Mouse (Mus musculus) CH12.LX (cell line): ENCODE measurements at regions not wholly inside any gene's neighbourhood (a gene's known extent, or its start where the extent isn't known, plus 50 kb on each side); places are given as distances from the start of the nearest gene placed in this dataset.
"Not testable (repeated sequence)": the region's sequence is repeated elsewhere in the genome, so short reads cannot be mapped to it uniquely, and the experiment has no call there.

Experiments used
- DNase-seq: peaks from one replicate; pipeline ENCODE4 v3.0.0-alpha.2; 2013; ENCODE audit errors: extremely low read depth
- H3K27ac ChIP-seq: 2 replicates; pipeline ENCODE4 v1.5.1; 2012; ENCODE audit warnings: low read depth, mild to moderate bottlenecking, control low read depth, moderate library complexity; ENCODE audit not compliant: insufficient read depth
- H3K27me3 ChIP-seq: replicated peaks from 2 replicates; pipeline ENCODE3; 2012; ENCODE audit warnings: inconsistent platforms
- H3K36me3 ChIP-seq, 2 experiments: replicated peaks in 1 of 2; 2 replicates each; pipeline versions ENCODE3 to v1.6.1; 2012; ENCODE audit warnings: inconsistent platforms in 1 of 2, low read length in 1 of 2, mild to moderate bottlenecking in 1 of 2, mixed read lengths in 1 of 2, moderate library complexity in 1 of 2; ENCODE audit not compliant: control insufficient read depth in 1 of 2, insufficient read depth in 1 of 2
- H3K4me1 ChIP-seq, 2 experiments: 2 replicates each; pipeline ENCODE4 v1.6.1; 2012; ENCODE audit warnings: inconsistent platforms in 1 of 2, moderate library complexity in 1 of 2; ENCODE audit not compliant: insufficient read depth in 2 of 2, control insufficient read depth in 1 of 2
- H3K4me2 ChIP-seq: 2 replicates; pipeline ENCODE4 v1.6.1; 2012; ENCODE audit warnings: low read depth, mild to moderate bottlenecking, control low read depth; ENCODE audit not compliant: poor library complexity, insufficient read depth, severe bottlenecking
- H3K4me3 ChIP-seq, 3 experiments: fragments of 150-350 bp in 1 of 3; sonication (generic) in 1 of 3; replicated peaks in 1 of 3; 2 replicates each; pipeline versions ENCODE3 to v1.5.1; 2011 to 2012; ENCODE audit warnings: low read depth in 2 of 3, low read length in 2 of 3, mild to moderate bottlenecking in 2 of 3, moderate library complexity in 2 of 3, control low read depth in 1 of 3, improper control_type of control experiment in 1 of 3, inconsistent platforms in 1 of 3, mixed read lengths in 1 of 3; ENCODE audit not compliant: poor library complexity in 1 of 3
- H3K79me2 ChIP-seq: replicated peaks from 2 replicates; pipeline ENCODE4 v1.6.1; 2012; ENCODE audit warnings: mild to moderate bottlenecking, moderate library complexity; ENCODE audit not compliant: control insufficient read depth, poor library complexity, insufficient read depth, severe bottlenecking; ENCODE audit errors: extremely low read depth
- H3K9ac ChIP-seq: 2 replicates; pipeline ENCODE4 v1.6.1; 2012; ENCODE audit warnings: low read depth, mild to moderate bottlenecking, control low read depth, moderate library complexity; ENCODE audit not compliant: insufficient read depth
- H3K9me3 ChIP-seq: replicated peaks from 2 replicates; pipeline ENCODE3; 2012; ENCODE audit warnings: low read length, inconsistent platforms, mixed read lengths
- BHLHE40 ChIP-seq: IDR thresholded peaks from 2 replicates; pipeline ENCODE4 v1.6.1; 2011; ENCODE audit warnings: mild to moderate bottlenecking, low read depth, low read length, improper control_type of control experiment
- CHD2 ChIP-seq: IDR thresholded peaks from 2 replicates; pipeline ENCODE4 v1.6.1; 2011; ENCODE audit warnings: low read length, improper control_type of control experiment
- CTCF ChIP-seq, 2 experiments: IDR thresholded peaks in 1 of 2; conservative IDR thresholded peaks in 1 of 2; 2 replicates each; pipeline ENCODE4 v1.5.1; 2011 to 2012; ENCODE audit warnings: low read depth in 2 of 2, low read length in 2 of 2, improper control_type of control experiment in 1 of 2, inconsistent platforms in 1 of 2, mild to moderate bottlenecking in 1 of 2, moderate library complexity in 1 of 2
- E2F4 ChIP-seq: IDR thresholded peaks from 2 replicates; pipeline ENCODE4 v1.6.1; 2011; ENCODE audit warnings: low read depth, low read length, improper control_type of control experiment; ENCODE audit not compliant: insufficient replicate concordance
- ELF1 ChIP-seq: IDR thresholded peaks from 2 replicates; pipeline ENCODE4 v1.6.1; 2014; ENCODE audit warnings: low read depth, mild to moderate bottlenecking, inconsistent platforms, low read length, improper control_type of control experiment
- ETS1 ChIP-seq: conservative IDR thresholded peaks from 2 replicates; pipeline ENCODE4 v1.6.1; 2012; ENCODE audit warnings: low read depth, mild to moderate bottlenecking, inconsistent platforms, low read length, improper control_type of control experiment, moderate library complexity
- GABPA ChIP-seq: IDR thresholded peaks from 2 replicates; pipeline ENCODE4 v1.6.1; 2012; ENCODE audit warnings: low read depth, low read length, improper control_type of control experiment, inconsistent platforms; ENCODE audit not compliant: insufficient replicate concordance
- MAX ChIP-seq: IDR thresholded peaks from 2 replicates; pipeline ENCODE4 v1.6.1; 2011; ENCODE audit warnings: low read length, improper control_type of control experiment
- MAZ ChIP-seq: IDR thresholded peaks from 2 replicates; pipeline ENCODE4 v1.6.1; 2012; ENCODE audit warnings: low read depth, mild to moderate bottlenecking, inconsistent platforms, low read length, improper control_type of control experiment, moderate library complexity
- MEF2A ChIP-seq: IDR thresholded peaks from 2 replicates; pipeline ENCODE4 v1.6.1; 2014; ENCODE audit warnings: low read depth, mild to moderate bottlenecking, inconsistent platforms, low read length, improper control_type of control experiment, borderline replicate concordance
- MXI1 ChIP-seq: IDR thresholded peaks from 2 replicates; pipeline ENCODE4 v1.6.1; 2011; ENCODE audit warnings: mild to moderate bottlenecking, low read depth, low read length, improper control_type of control experiment
- MYC ChIP-seq: IDR thresholded peaks from 2 replicates; pipeline ENCODE4 v1.6.1; 2011; ENCODE audit warnings: low read depth, mild to moderate bottlenecking, improper control_type of control experiment, low read length
- NELFE ChIP-seq: IDR thresholded peaks from 2 replicates; pipeline ENCODE4 v1.6.1; 2011; ENCODE audit warnings: low read depth, low read length, improper control_type of control experiment
- NRF1 ChIP-seq: IDR thresholded peaks from 2 replicates; pipeline ENCODE4 v1.6.1; 2014; ENCODE audit warnings: low read depth, mild to moderate bottlenecking, inconsistent platforms, low read length, improper control_type of control experiment, moderate library complexity
- PAX5 ChIP-seq: IDR thresholded peaks from 2 replicates; pipeline ENCODE4 v1.6.1; 2012; ENCODE audit warnings: low read length, inconsistent platforms, mixed read lengths
- POLR2A ChIP-seq: IDR thresholded peaks from 2 replicates; pipeline ENCODE4 v1.6.1; 2011; ENCODE audit warnings: low read depth, mild to moderate bottlenecking, improper control_type of control experiment, low read length
- RCOR1 ChIP-seq: conservative IDR thresholded peaks from 2 replicates; pipeline ENCODE4 v1.6.1; 2012; ENCODE audit warnings: low read depth, mild to moderate bottlenecking, inconsistent platforms, low read length, improper control_type of control experiment
- TBP ChIP-seq: conservative IDR thresholded peaks from 2 replicates; pipeline ENCODE4 v1.6.1; 2011; ENCODE audit warnings: low read depth, low read length, improper control_type of control experiment
- TCF12 ChIP-seq: IDR thresholded peaks from 2 replicates; pipeline ENCODE4 v1.6.1; 2014; ENCODE audit warnings: low read depth, mild to moderate bottlenecking, inconsistent platforms, low read length, improper control_type of control experiment
- UBTF ChIP-seq: IDR thresholded peaks from 2 replicates; pipeline ENCODE4 v1.6.1; 2012; ENCODE audit warnings: low read depth, mild to moderate bottlenecking, inconsistent platforms, low read length, improper control_type of control experiment, moderate library complexity
- USF1 ChIP-seq: IDR thresholded peaks from 2 replicates; pipeline ENCODE4 v1.6.1; 2014; ENCODE audit warnings: low read depth, mild to moderate bottlenecking, inconsistent platforms, low read length, improper control_type of control experiment
- USF2 ChIP-seq: conservative IDR thresholded peaks from 2 replicates; pipeline ENCODE4 v1.6.1; 2011; ENCODE audit warnings: low read depth, low read length, improper control_type of control experiment
- ZC3H11A ChIP-seq: IDR thresholded peaks from 2 replicates; pipeline ENCODE4 v1.6.1; 2012; ENCODE audit warnings: low read depth, mild to moderate bottlenecking, inconsistent platforms, low read length, improper control_type of control experiment
- ZKSCAN1 ChIP-seq: IDR thresholded peaks from 2 replicates; pipeline ENCODE4 v1.6.1; 2012; ENCODE audit warnings: low read depth, inconsistent platforms, low read length, improper control_type of control experiment, borderline replicate concordance
- ZMIZ1 ChIP-seq: IDR thresholded peaks from 2 replicates; pipeline ENCODE4 v1.6.1; 2012; ENCODE audit warnings: low read depth, mild to moderate bottlenecking, inconsistent platforms, low read length, improper control_type of control experiment
- dilution Hi-C: fragments of 300-500 bp; cut with MboI; formaldehyde crosslinking; loops from 2 replicates; pipeline ENCODE4 v1.14.3; 2020; ENCODE audit warnings: low sequenced_read_pairs; ENCODE audit not compliant: extremely low pct_unique_long_range_greater_than_20kb, extremely low pct_ligation_motif_present
- in situ Hi-C: fragments of 300-500 bp; cut with MboI; formaldehyde crosslinking; loops from 3 replicates; pipeline ENCODE4 v1.14.3; 2019; ENCODE audit warnings: low sequenced_read_pairs, low pct_ligation_motif_present, low pct_unique_long_range_greater_than_20kb, mixed read lengths

DNA sequence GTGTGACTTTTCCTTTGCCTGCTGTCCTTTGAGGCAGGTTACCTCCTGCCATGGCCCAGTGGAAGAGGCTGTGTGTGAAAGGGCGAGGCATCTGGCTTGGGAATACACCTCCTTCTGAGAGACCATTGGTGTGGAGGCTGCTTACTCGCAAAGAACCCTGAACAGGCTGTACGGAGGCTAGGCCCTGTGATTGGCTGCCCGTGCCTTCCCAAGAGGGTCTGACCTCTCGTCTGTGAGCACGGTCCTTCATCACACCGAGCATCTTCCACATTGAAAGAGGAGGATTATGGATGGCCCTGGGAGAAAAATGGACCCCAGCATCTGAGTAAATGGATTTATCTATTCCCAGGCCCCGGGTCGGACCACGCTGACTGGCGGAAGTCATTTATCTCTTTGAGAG is 152.9 kb downstream of the Melk start:
- H3K4me3 ChIP-seq = no peak overlapping the region
- H3K4me2 ChIP-seq = no peak overlapping the region
- DNase-seq = no peak
- peaks cover 8% of the 10 kb centered on the region for H3K9me3 ChIP-seq
- in situ Hi-C loops = no loop called here
- no peak overlapping the region for H3K27ac ChIP-seq
- H3K4me1 ChIP-seq = peaks cover 3 to 7% of the 10 kb centered on the region in 2 experiments; a peak in 1 of 4 replicates
- TF ChIP-seq ELF1 = no peak
- no peak for TF ChIP-seq MXI1
- TF ChIP-seq TBP = no peak
- TF ChIP-seq NELFE = no peak
- TF ChIP-seq ZMIZ1 = no peak
- no peak for TF ChIP-seq USF2
- TF ChIP-seq POLR2A = no peak
- TF ChIP-seq ZKSCAN1 = no peak
- no peak for TF ChIP-seq GABPA
- no peak for TF ChIP-seq MAX
- no peak for TF ChIP-seq MEF2A
- no peak for TF ChIP-seq UBTF
- no peak for TF ChIP-seq CTCF (conservative IDR thresholded peaks at IDR 0.05 in 1 of 2, IDR thresholded peaks at IDR 0.05 in 1 of 2; ENCODE audit: low read depth in 2 of 2, low read length in 2 of 2)
- TF ChIP-seq CHD2 = no peak
- no peak for TF ChIP-seq MAZ
- no peak for TF ChIP-seq USF1
- TF ChIP-seq PAX5 = no peak
- TF ChIP-seq TCF12 = no peak
- no peak for TF ChIP-seq MYC
- no peak for TF ChIP-seq NRF1
- dilution Hi-C loops = no loop called here
- H3K27me3 ChIP-seq = no peaks in the 10 kb centered on the region
- no peaks in the 10 kb centered on the region for H3K79me2 ChIP-seq
- H3K9ac ChIP-seq = no peak overlapping the region
- H3K36me3 ChIP-seq = no peaks in the 10 kb centered on the region

DNA sequence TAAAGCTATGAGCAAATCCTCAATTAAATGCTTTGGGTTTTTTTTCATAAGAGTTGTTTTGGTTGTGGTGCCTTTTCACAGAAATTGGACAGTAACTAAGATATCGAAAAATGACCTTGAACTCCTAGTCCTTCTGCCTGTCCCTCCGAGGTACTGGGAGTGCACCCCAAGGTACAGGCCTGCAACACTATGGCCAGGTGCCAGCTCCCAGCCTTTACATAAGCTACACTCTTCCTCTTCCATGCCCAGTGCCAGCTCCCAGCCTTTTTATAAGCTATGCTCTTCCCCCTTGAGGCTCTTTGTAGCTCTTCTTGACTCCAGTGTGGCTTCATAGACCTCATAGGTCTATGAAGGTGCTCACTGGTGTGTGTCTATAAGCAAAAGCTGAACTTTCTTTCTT is 155.2 kb downstream of the Melk start:
- no peaks in the 10 kb centered on the region for H3K36me3 ChIP-seq
- H3K4me3 ChIP-seq = no peak overlapping the region
- no peaks in the 10 kb centered on the region for H3K27me3 ChIP-seq
- TF ChIP-seq E2F4 (no peak), MAZ (no peak), ETS1 (no peak), ZMIZ1 (no peak), RCOR1 (no peak), TBP (no peak), BHLHE40 (no peak), PAX5 (no peak), ZC3H11A (no peak), CHD2 (no peak)
- H3K27ac ChIP-seq = no peak overlapping the region
- H3K79me2 ChIP-seq = no peaks in the 10 kb centered on the region
- no peak overlapping the region for H3K9ac ChIP-seq
- in situ Hi-C loops = no loop called here
- no peak overlapping the region for H3K4me2 ChIP-seq
- dilution Hi-C loops = no loop called here
- 0 out of 4 replicates have a peak, but pooled peaks cover 0 to 3% of the 10 kb centered on the region in 2 experiments for H3K4me1 ChIP-seq
- peaks cover 8% of the 10 kb centered on the region for H3K9me3 ChIP-seq
- DNase-seq = no peak

DNA sequence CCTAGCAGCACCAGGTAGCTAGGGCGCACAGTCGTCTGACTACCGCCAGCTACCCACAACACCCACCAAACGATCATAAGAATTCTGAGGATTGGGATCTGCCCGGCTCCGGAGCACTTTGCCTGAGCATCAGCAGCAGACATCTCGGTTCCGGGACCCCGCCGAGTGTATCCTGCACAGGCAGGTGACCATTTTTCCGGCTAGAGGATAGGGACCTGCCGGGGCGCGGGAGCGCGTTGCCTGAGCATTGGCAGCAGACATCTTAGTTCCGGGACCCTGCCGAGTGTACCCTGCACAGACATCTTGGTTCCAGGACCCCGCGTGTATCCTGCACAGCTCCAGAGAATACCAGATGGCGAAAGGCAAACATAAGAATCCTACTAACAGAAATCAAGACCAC is 172.8 kb downstream of the Melk start:
- H3K27ac ChIP-seq, DNase-seq, H3K4me2 ChIP-seq, H3K9ac ChIP-seq, dilution Hi-C loops, H3K9me3 ChIP-seq, H3K79me2 ChIP-seq, in situ Hi-C loops, H3K4me1 ChIP-seq, H3K36me3 ChIP-seq, H3K4me3 ChIP-seq, H3K27me3 ChIP-seq: not testable (repeated sequence)
